Mouse (Mus musculus) cerebellum, adult 18-20 months (tissue): ENCODE measurements around the gene Ddx49.
A peak's percentile ranks its signal among the peaks of the same experiment; 100 is the strongest.

Source experiments
- DNase-seq, 2 experiments: peaks; one replicate each; pipeline ENCODE4 v3.0.0; 2021

The Ddx49 gene

GRCm38 (mm10) chr8:70302358-70302890 lies at the start of gene Ddx49, which contains the start of gene Cope:
Gene Ddx49 (minus strand): TSS chr8:70302489.
Gene Cope (plus strand): TSS chr8:70302518.
- DNase-seq: peak; percentile 93 to 95

DNA sequence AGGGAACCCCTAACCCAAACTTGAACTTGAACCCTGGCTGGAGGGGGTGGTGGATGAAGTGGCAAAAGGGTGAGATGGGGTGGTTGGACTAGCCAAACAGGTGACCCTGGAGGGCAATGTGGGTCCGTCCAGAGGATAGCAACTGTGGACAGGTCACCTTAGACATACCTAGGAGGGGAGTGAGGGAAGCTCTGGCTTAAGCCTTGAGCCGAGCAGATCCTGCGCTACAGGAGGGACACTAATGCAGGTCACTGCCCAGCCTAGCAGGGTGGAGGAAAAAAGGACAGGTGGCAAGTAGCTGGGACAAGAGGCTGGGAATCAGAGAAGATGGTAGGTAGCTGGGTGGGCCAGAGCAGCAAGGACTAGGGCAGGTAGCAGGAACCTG lies 49.7 kb upstream of the Ddx49 start:
- DNase-seq: no peak

GRCm38 (mm10) chr8:70351035-70351999 lies 49.0 kb upstream of the Ddx49 start:
- peak in 1 of 2 experiments; percentile 48 for DNase-seq

GRCm38 (mm10) chr8:70347860-70348420 lies 45.7 kb upstream of the Ddx49 start:
- DNase-seq: peak; percentile 22 to 39

DNA sequence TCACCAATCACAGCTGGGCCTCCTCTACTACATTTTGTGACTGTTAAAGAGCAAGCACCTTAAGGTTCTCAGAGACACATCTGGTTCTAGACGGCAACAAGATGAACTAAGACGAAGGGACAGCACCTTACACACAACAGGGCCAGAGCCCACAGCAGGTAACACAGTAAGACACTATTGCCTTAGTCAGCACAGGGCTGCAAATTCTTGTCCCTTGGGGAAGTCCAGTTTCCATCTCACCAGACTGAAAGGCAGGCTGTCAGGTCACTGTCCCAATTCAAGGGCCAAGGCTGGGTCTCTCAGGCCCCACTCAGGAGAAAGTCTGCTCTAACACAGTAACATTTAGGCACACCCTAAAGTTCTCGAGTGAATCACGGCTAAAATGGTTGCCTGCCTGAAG lies 45.2 kb upstream of the Ddx49 start:
- DNase-seq: peak in 1 of 2 experiments; percentile 11

DNA sequence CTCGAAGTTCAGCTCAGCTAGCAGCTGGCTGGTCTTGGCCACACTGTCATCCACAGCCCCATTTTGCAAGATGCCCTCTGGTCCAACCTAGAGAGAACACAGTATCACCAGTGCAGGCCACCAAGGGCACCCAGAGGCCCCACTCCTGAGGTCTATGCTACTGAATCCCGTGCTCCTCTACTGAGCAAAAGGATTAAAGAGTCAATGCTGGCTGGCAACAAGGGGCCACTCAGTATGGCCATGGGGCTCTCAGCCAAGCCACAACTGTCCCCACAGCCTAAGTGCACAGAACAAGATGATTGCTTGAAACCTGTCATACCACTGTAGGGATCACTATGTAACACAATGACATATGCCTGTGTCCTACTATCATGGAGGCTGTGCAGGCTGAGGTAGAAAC lies 42.0 kb upstream of the Ddx49 start:
- DNase-seq: no peak

DNA sequence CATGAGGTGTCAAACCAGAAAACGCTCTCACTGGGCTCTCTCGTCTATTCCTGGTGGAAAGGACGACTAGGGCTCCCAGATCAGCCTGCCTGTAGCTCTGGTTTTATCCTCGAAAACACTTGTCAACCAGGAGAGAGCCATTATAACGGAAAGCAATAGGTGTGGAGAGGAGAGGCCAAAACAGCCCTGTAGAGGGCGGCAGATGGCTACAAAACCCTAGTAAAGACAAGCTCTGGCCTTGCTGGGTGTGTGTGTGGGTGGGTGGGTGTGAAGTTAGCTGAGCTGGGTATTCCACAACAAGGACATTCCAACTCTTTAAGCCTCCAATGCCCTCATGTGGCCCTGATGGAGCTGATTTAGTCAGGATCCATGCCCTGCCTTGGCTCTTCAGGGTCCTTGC lies 41.4 kb upstream of the Ddx49 start:
- peak; percentile 66 to 72 for DNase-seq

DNA sequence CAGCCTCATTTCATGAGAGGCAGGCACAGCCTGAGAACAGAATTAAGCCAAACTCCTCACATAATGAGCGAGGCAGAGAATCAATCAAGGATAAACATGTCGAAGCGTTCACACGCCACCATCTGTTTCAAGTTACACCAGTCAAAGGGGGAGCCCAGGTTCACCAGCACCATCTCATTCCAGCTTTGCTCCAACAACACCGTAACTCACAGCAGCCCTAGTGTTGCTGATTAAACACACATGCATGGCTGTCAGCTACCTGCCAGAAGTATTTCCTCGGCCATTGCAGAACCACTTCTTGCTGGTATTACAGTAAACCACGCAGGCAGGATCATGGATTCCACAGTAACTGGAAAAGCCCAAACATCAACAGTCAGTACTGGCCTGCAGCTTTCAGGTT lies 40.8 kb upstream of the Ddx49 start:
- DNase-seq: no peak

DNA sequence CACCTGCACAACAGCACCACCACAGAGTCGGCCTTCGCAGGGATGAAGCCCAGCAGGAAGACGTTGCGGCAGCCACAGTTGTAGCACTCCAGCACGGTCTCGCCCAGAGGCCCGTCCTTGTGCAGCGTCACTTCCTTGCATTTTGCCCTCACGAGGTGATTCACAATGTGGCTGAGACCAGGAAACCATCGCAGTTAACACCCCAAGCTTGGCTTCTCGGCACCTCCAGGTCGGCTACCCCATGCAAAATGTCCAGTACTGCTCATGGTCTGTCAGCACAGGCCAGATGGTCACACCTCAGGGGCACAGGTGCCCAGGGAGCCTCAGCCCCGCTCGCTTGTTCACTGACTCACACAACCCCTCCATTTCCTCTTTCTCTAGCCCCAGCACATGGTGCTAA lies 39.7 kb upstream of the Ddx49 start:
- peak; percentile 70 to 73 for DNase-seq

DNA sequence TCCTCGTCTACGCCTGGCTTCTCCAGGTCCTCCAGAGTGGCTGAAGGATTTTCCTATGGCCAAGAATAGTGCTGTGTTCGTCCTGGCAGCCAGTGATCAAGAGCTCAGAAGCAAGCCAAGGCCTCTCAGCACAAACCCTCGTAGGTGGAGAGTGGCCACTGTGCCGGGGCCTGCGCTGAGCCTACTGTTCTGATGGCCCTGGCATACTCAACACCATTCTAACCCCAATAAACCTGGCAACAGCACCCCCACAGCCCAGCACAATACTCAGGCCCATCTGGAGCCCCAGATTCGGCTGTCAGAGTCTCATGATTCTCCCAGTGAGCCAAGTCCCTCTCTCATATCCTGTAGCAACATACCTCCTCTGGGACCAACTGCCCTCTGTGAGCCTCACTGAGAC lies 38.4 kb upstream of the Ddx49 start:
- DNase-seq: peak; percentile 61 to 68

GRCm38 (mm10) chr8:70338931-70339330 lies 36.6 kb upstream of the Ddx49 start:
- DNase-seq: no peak

GRCm38 (mm10) chr8:70332878-70333202 lies 30.6 kb upstream of the Ddx49 start:
- DNase-seq: no peak

DNA sequence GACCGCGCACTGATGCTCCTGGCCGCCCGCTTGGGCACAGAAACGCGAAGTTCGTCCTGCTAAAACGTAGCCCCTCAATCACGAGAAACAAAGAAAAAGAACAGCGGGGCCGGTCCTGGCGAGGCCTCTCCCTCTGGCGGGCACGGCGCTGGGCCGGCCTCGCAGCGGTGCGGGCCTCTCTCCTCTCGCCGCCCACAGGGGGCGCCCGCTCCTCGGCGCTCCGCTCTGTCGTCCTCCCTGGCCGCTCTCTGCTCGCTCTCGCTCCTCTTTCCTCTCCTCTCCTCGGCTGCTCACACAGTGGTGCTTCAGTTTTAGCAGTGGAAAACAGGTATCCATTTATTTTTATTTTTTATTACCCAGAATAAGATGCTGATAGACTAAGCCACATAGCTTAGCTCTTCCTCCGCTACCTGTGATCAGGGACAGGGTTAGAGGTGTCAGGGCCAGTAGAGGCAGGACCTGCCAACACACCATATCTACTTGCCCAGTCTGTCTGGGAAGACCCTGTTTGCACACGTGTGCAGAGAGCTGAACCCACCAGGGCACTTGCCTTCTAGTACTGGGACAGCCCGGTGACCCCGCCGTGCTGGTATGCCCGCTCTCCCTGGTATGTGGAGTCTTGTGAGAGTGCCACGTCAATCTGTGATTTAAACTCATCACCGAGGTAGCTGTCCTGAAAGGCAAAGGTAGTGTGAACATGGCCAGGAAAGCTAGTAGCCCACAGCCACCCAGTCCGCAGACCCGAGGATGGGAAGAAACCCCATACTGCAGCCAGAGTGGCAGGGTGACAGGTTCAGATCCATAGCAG lies 30.0 kb upstream of the Ddx49 start:
- peak; percentile 81 to 93 for DNase-seq

- DNase-seq: peak in 1 of 2 experiments; percentile 43
These were observed 29.2 kb upstream of the Ddx49 start for GRCm38 (mm10) chr8:70331526-70331925.

- DNase-seq: peak; percentile 33 to 60
These were observed 28.6 kb upstream of the Ddx49 start for GRCm38 (mm10) chr8:70330741-70331364.

DNA sequence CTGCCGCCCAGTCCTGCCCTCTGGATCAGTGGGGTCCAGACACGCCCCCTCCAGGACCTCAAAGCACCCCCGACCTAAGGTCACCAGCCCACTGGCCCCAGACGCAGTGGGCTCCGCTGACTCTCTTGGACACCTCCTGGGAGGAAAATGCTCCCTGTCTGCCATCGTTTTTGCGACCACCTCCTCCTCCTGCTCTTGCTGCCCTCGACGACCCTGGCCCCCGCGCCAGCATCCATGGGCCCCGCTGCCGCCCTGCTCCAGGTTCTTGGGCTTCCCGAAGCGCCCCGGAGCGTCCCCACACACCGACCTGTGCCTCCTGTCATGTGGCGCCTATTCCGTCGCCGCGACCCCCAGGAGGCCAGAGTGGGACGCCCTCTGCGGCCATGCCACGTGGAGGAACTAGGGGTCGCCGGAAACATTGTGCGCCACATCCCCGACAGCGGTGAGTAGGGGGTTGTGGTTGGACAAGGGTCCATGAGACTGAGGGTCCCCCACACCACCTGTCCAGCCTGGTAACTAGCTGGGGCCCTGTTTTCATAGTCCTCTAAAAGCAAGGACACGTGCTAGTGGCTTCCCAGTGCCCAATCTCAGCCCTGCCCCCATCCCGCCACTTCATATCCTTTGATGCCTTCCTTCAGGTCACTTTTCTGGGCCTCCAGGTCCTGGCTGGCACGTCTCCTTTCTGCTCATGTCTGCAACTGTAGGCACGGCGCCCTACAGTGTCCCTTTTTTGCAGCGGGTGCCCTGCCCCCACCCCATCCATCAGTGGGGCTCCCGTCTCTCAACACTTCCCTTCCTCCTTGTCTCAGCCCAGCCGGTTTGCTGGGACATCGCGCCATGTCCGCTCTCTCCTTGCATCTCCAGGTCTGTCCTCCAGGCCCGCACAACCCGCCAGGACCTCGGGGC lies 27.8 kb upstream of the Ddx49 start:
- no peak for DNase-seq

DNA sequence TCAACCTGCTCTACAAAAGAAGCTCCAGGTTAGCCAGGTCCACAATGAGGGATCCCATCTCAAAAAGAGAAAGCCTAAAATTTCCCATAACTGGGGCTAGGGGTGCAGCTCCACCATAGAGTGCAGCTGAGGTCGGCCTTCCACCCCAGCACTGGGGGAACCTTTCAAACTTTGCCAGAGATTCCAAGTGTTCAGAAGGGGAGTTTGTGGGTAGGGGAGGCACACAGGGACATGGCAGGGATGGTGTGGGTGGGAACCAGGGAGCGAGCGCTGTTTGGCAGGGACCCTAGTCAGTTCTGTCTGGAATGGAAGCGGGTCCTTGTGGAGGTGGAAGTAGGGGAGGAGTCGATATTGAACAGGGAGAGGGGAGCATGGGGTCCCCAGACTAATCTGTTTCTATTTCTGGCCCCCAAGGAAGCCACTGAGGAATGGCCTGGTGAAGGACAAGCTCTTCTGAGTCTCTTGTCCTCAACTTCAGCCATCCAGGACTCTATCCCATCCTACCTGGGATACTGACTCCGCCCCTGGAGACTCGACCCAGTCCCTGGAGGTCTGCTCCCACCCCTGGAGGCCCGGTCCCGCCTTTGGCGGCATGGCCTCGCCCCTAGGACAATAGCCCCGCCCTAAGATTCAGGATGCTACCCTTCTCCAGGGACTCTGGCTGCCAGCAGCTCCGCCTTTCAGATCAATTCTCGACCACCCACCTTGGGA lies 27.0 kb upstream of the Ddx49 start, which contains the start of gene Gdf1:
TSS of gene Gdf1 (plus strand) at position 694 of the 711 bp plus-strand sequence.
- no peak for DNase-seq

DNA sequence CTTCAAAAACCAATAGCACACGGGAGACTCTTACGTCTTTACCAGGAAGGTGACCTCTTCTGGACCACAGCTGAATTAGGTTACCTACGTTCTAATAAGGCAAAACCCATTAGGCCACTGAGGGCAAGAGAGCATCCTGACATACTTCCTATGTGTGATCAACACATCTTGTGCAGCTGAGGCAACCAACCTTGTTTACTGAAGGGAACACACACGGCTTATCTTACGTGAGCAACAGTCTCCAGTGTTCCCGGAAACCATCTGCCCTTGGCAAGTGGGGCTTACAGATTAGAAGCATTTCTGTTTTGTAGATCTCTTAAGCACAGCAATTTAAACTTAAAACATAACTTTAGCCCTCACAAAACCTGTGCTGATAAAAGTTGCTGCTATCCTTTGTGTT lies 25.2 kb upstream of the Ddx49 start:
- DNase-seq: no peak

GRCm38 (mm10) chr8:70323716-70324115 lies 21.4 kb upstream of the Ddx49 start:
- DNase-seq: no peak

GRCm38 (mm10) chr8:70317872-70318271 lies 15.6 kb upstream of the Ddx49 start:
- DNase-seq: no peak
